Mouse (Mus musculus): ENCODE data around the gene Zc3h14. TPM values are rescaled to one million over a fixed set of nuclear protein-coding genes. Genes with fewer than 3 reads are reported as not detected.

Zc3h14 gene
- polyA plus RNA-seq, 1 experiment from 2014 or later, result 117 TPM

DNA sequence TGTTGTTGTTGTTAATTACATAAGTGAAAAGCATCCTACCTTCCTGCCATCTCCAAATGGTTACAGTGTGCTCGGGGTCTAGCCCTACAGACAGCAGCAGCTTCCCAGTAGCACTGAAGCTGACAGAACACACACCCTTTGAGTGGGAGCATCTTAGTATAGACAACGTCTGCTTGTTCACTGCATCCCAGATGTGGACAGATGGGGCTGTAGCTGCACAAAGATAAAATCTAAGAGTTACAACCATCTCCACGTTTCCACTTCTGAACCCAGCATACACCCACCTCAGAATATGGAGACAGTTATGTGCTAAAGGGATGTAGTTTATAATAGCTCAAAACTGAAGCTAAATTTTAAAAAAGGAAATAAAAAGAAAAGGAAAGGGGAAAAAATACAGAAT, 55.5 kb downstream of the Zc3h14 start:
- Histone ChIP-seq H3K9ac (no peak overlapping the region), H3K27me3 (no peaks in the 10 kb centered on the region), H3K27ac (replicated peaks) (no peak overlapping the region), H3K4me3 (replicated peaks) (no peak overlapping the region), H3K4me2 (replicated peaks) (no peak overlapping the region), H3K9me3 (replicated peaks) (no peaks in the 10 kb centered on the region), H3K4me1 (no peaks in the 10 kb centered on the region), H3K36me3 (0 out of 2 replicates have a peak, but pooled peaks cover under 1% of the 10 kb centered on the region)
- ATAC-seq (ENCODE audit: insufficient number of reproducible peaks, low FRiP score, low TSS enrichment, low read depth), result no peak
- 57% methylated on average over 3 of the region's 3 CpGs for whole genome bisulfite sequencing

DNA sequence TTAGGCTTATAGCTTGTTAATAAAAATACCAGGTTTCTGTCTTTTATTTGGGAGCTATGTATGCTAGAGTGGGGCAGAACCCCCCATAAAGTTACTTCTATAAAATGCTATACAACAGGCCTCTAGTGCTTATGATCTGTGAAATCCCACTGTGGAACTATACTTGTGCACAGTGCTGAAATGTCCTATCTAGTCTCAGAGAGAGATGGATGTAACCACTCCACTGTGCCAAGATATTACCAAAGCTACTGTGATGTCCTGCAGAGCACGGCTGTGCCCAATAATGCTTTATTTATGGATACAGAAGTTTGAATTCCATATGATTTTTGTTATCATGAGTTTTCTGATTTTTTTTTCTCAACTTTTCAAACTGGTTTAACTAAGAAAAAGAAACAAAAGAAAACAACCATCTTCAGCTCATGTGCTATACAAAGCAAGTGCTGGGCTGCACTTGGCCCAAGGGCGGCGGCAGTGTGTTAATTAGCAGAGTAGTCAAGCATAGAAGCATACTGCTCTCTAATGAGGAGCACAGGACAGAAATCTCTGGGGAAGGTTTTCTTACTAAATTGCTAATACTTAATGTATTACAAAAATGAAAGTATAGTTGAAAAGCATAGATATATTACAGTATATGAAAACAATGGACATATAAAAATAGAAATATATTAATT, 57.4 kb downstream of the Zc3h14 start:
- H3K27ac ChIP-seq (replicated peaks), result no peak overlapping the region
- no peaks in the 10 kb centered on the region for H3K9me3 ChIP-seq (replicated peaks)
- H3K4me3 ChIP-seq (replicated peaks), result no peak overlapping the region
- WGBS, result 81% methylated on average over 3 of the region's 3 CpGs
- no peak overlapping the region for H3K9ac ChIP-seq
- ATAC-seq (ENCODE audit: insufficient number of reproducible peaks, low FRiP score, low TSS enrichment, low read depth), result no peak
- H3K4me2 ChIP-seq (replicated peaks), result no peak overlapping the region
- no peaks in the 10 kb centered on the region for H3K36me3 ChIP-seq
- H3K4me1 ChIP-seq, result no peaks in the 10 kb centered on the region
- no peaks in the 10 kb centered on the region for H3K27me3 ChIP-seq

DNA sequence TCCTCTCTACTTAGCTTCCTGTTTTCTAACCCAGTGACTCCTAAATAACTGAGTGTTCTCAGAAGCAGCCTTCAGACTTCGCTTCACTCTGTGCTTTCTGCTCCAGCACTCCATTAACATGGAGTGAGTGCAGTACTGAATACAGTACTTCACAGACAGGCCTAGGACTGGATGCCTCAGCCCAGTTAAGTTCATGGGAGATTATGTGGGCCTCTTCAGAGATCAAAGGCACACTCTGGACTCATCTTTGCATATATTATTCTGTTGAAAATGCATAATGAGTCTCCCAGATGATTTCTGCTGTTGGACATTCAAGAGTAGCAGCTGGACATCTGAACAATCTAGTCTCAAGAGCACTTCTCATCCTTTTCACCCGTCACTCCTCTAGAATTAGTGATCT, 74.0 kb downstream of the Zc3h14 start:
- no peaks in the 10 kb centered on the region for H3K27me3 ChIP-seq
- H3K9me3 ChIP-seq (replicated peaks), result no peaks in the 10 kb centered on the region
- no peaks in the 10 kb centered on the region for H3K4me1 ChIP-seq
- no peak for ATAC-seq (ENCODE audit: insufficient number of reproducible peaks, low FRiP score, low TSS enrichment, low read depth)
- 83% methylated on average over 2 of the region's 2 CpGs for WGBS
- H3K27ac ChIP-seq (replicated peaks), result no peak overlapping the region
- H3K4me3 ChIP-seq (replicated peaks), result no peak overlapping the region
- no peaks in the 10 kb centered on the region for H3K36me3 ChIP-seq
- H3K9ac ChIP-seq, result no peak overlapping the region
- no peak overlapping the region for H3K4me2 ChIP-seq (replicated peaks)

DNA sequence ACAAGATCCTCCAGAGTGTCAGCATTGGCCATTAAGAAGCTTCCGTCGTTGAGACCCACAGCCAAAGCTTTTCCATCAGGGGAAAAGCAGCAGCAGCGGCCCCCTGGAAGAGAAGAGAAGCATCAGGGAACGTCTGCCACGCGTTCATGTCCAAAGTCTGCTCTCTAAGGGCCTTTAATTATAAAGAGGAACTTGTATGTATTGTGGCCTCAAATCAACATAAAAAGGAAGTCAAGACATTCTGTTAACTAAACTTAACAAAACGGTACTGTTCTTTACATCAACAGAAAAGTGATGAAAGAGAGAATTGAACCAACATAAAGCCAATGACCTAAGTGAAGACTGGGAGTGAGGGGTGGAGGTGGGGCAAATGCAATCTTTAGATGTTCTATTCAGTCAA, 84.4 kb downstream of the Zc3h14 start:
- no peaks in the 10 kb centered on the region for H3K9me3 ChIP-seq (replicated peaks)
- H3K36me3 ChIP-seq, result no peaks in the 10 kb centered on the region
- no peak overlapping the region for H3K4me2 ChIP-seq (replicated peaks)
- no peak overlapping the region for H3K9ac ChIP-seq
- H3K4me1 ChIP-seq, result no peaks in the 10 kb centered on the region
- no peak for ATAC-seq (ENCODE audit: insufficient number of reproducible peaks, low FRiP score, low TSS enrichment, low read depth)
- H3K27ac ChIP-seq (replicated peaks), result no peak overlapping the region
- no peaks in the 10 kb centered on the region for H3K27me3 ChIP-seq
- WGBS, result 78% methylated on average over 7 of the region's 7 CpGs
- H3K4me3 ChIP-seq (replicated peaks), result no peak overlapping the region

DNA sequence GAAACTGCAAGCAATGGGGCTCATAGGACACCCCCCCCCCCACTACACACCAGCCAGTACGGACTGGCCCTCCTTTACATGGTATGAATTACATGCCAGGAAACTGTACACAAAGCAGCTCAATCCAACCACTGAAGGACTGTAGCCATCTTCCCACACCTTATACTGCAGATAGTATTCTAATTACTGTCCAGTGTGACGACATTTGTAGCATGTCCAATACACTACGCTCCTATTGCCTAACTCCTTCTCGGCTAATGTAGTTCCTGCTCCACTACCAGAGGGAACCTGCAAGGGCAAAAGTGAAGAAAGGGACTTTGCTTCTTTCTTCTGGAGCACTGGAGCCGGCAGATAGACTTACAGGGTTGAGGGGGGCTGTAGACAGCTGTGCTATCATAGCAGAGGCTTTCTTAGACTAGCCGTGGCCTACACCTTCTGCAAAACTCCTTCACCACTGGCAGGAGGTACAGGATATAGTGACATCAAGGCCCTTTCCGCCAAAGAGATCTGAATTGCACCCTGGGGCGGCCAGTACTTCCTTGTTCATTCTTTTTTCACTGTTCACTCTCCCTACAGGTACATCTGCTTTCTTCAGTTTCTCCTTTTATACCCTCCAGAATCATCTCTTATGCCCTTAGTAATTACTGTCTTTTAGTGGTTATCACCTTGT, 86.3 kb downstream of the Zc3h14 start:
- 85% methylated on average over 8 of the region's 8 CpGs for WGBS
- no peak for ATAC-seq (ENCODE audit: insufficient number of reproducible peaks, low FRiP score, low TSS enrichment, low read depth)

DNA sequence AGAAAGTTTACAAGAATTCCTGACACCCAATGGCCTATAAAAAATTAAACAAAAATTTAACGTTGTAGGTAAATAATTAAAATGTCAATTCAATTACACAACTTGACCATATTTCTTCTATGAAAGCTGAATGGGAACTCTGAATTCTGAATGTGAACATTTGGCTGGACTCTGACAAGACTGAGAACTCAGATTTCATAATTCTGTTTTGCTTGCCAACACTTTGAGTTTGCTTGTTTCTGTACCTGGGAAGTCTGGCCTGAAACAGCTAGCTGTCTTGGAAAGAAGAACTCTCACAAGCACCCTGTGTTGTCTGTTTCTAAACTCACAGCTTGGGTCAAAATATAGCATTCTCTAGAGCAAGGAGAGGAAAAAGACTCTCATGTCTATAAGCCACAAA, 87.1 kb downstream of the Zc3h14 start:
- Histone ChIP-seq H3K27ac (replicated peaks) (no peak overlapping the region), H3K4me1 (no peaks in the 10 kb centered on the region), H3K9ac (no peak overlapping the region), H3K4me3 (replicated peaks) (no peak overlapping the region), H3K9me3 (replicated peaks) (no peaks in the 10 kb centered on the region), H3K4me2 (replicated peaks) (no peak overlapping the region), H3K36me3 (no peaks in the 10 kb centered on the region), H3K27me3 (no peaks in the 10 kb centered on the region)
- WGBS, result 69% methylated on average over 1 of the region's 1 CpGs
- ATAC-seq (ENCODE audit: insufficient number of reproducible peaks, low FRiP score, low TSS enrichment, low read depth), result no peak

More for the DNA sequence above, 86.3 kb downstream of the Zc3h14 start:
- no peak overlapping the region for H3K4me2 ChIP-seq (replicated peaks)
- no peaks in the 10 kb centered on the region for H3K27me3 ChIP-seq
- no peak overlapping the region for H3K4me3 ChIP-seq (replicated peaks)
- H3K9me3 ChIP-seq (replicated peaks), result no peaks in the 10 kb centered on the region
- no peak overlapping the region for H3K27ac ChIP-seq (replicated peaks)
- H3K36me3 ChIP-seq, result no peaks in the 10 kb centered on the region
- no peaks in the 10 kb centered on the region for H3K4me1 ChIP-seq
- H3K9ac ChIP-seq, result no peak overlapping the region

DNA sequence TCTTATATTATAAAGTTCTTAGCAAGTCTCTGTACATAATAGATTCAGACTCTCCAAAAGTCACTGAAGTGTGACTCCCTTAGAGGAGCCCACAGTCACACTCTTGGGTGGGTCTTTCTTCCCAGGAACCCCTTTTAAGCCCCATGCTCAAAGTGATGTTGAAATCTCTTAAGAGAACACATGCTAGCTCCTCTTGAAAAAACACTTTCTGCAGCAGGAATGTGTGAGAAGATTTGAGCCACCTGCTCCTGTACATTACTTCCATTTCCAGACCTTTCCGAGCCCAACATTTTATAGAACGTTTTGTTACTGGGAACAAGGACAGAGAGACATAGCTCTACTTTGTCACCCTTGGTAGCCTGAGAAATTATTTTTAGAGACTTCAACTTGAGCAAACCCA, 88.1 kb downstream of the Zc3h14 start:
- no peaks in the 10 kb centered on the region for H3K36me3 ChIP-seq
- H3K4me2 ChIP-seq (replicated peaks), result no peak overlapping the region
- H3K9me3 ChIP-seq (replicated peaks), result no peaks in the 10 kb centered on the region
- no peaks in the 10 kb centered on the region for H3K27me3 ChIP-seq
- H3K4me1 ChIP-seq, result no peaks in the 10 kb centered on the region
- ATAC-seq (ENCODE audit: insufficient number of reproducible peaks, low FRiP score, low TSS enrichment, low read depth), result no peak
- no peak overlapping the region for H3K9ac ChIP-seq
- 82% methylated on average over 2 of the region's 2 CpGs for WGBS
- H3K27ac ChIP-seq (replicated peaks), result no peak overlapping the region
- H3K4me3 ChIP-seq (replicated peaks), result no peak overlapping the region

DNA sequence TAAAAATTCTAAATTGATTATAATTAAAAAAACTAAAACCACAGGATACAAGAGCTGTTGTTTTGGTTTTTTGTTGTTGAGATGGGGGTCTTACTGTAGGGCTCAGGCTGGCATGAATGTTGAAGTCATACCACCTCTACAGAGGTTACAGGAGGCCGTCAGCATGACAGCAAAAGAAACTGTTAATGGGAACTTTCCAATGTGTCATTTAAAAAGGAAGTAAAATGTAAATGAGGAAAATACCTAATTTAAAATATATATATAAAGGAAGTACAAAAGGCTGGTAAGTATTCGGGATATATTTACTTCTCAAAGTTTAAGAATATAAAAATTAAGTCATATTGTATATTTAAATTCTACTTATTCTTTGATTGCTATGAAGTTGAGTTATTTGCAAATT, 88.7 kb downstream of the Zc3h14 start:
- H3K9ac ChIP-seq, result no peak overlapping the region
- no peaks in the 10 kb centered on the region for H3K4me1 ChIP-seq
- no peak for ATAC-seq (ENCODE audit: insufficient number of reproducible peaks, low FRiP score, low TSS enrichment, low read depth)
- no peak overlapping the region for H3K27ac ChIP-seq (replicated peaks)
- WGBS, result 79% methylated on average over 2 of the region's 2 CpGs
- no peak overlapping the region for H3K4me2 ChIP-seq (replicated peaks)
- no peaks in the 10 kb centered on the region for H3K27me3 ChIP-seq
- H3K36me3 ChIP-seq, result no peaks in the 10 kb centered on the region
- H3K4me3 ChIP-seq (replicated peaks), result no peak overlapping the region
- no peaks in the 10 kb centered on the region for H3K9me3 ChIP-seq (replicated peaks)

Other genes starting within 250 kb of the Zc3h14 start
- 1.3 and 1.7 TPM in 2 replicates for gene Kcnk10, start 168.7 kb upstream of the Zc3h14 start, polyA plus RNA-seq (2015; fragmentation: Nextera tagmentation; extraction: Ambion mirVana)
- gene Spata7, start 118.8 kb upstream of the Zc3h14 start, polyA plus RNA-seq (2015; fragmentation: Nextera tagmentation; extraction: Ambion mirVana), result 14.1 and 15.0 TPM in 2 replicates
- 10.6 and 11.7 TPM in 2 replicates for gene Ptpn21, start 9.6 kb upstream of the Zc3h14 start, polyA plus RNA-seq (2015; fragmentation: Nextera tagmentation; extraction: Ambion mirVana)
- 3.0 and 3.4 TPM in 2 replicates for gene Eml5, start 154.5 kb downstream of the Zc3h14 start, polyA plus RNA-seq (2015; fragmentation: Nextera tagmentation; extraction: Ambion mirVana)
- 28.7 and 32.8 TPM in 2 replicates for gene Ttc8, start 173.6 kb downstream of the Zc3h14 start, polyA plus RNA-seq (2015; fragmentation: Nextera tagmentation; extraction: Ambion mirVana)

Measured in embryonic facial prominence, embryonic 15.5 days (tissue).